Mouse (Mus musculus) adipocyte (in vitro differentiated cells): ENCODE measurements around the gene Kifc1.
"Not testable (repeated sequence)": the region's sequence is repeated elsewhere in the genome, so short reads cannot be mapped to it uniquely, and the experiment has no call there.

Experiments used
- DNase-seq: peaks from one replicate; pipeline ENCODE4 v3.0.0-alpha.2; 2016; ENCODE audit warnings: low spot score

The Kifc1 gene

DNA sequence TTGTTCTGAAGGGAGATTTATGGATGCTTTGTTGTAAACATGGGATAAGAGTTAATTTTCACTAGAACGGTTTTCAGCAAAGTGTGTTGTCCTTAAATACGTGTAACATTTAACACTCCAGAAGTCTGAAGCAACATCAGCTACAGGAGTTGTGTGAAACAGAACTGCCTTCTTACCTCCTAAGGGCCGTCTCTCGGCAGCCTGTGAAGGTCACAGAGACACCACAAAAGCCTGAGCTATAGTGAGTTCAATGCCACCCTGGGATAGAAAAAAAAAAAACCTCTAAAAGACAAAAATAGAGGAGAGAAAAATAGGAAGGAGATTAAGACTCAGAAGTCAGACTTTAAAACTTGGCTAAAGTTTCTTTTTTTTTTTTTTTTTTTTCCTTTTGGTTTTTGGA is 11.6 kb upstream of the Kifc1 start:
- no peak for DNase-seq

DNA sequence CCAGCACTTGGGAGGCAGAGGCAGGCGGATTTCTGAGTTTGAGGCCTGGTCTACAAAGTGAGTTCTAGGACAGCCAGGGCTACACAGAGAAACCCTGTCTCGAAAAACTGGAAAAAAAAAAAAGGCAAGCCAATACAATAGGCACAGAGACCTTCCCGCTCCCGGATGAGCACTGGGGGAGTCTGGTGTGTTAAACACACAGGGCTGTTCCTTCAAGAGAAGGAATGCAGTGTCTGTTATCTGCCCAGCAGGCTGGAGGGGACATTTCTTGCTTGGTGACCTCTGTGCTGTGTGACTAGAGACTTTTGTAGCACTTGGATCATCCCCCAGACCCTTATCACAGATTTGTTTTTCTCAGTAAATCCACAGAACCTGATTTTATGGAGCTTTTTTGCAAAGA is 11.2 kb upstream of the Kifc1 start:
- peak; percentile 70 for DNase-seq

DNA sequence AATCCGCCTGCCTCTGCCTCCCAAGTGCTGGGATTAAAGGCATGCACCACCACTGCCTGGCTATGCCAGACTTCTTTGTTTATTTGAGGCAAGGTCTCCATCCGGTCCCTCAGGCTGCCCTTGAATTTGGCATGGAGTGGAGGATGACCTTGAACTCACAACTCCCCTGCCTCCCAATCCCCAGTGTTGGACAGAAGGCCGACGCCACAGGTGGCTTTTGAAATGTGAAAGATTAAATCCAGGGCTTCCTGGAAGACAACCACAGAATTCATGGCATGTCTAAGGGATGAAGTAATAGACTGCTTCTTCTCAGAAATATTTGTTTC is 10.5 kb upstream of the Kifc1 start:
- no peak for DNase-seq

DNA sequence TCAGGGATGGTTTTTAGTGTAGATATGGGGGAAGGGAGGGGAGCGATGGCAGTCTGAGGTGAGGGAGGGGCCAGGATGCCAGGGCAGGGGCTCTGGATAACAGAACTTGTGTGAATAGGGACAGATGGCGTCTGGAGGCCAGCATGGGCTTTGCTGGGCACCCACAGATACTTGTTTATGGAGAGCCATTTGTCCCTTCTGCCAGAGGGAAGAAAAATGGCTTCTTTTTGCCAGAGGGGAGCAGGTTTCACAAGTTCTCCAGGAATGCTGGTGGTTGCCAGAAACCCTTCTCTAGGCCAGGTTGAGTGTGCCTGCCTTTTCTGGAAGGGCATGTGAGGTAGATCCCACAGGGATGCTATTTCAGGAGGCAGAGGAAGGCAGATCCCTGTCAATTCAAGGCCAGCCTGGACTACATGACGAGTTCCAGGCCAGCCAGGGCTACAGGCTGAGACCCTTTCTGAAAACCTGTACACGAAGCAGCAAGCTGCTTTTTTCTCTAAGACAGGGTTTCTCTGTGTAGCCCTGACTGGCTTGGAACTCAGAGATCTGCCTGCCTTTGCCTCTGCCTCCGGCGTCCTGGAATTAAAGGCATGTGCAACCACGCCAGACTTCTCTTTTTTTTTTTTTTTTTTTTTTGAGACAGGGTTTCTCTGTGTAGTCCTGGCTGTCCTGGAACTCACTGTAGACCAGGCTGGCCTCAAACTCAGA is 10.0 kb upstream of the Kifc1 start:
- DNase-seq = no peak

DNA sequence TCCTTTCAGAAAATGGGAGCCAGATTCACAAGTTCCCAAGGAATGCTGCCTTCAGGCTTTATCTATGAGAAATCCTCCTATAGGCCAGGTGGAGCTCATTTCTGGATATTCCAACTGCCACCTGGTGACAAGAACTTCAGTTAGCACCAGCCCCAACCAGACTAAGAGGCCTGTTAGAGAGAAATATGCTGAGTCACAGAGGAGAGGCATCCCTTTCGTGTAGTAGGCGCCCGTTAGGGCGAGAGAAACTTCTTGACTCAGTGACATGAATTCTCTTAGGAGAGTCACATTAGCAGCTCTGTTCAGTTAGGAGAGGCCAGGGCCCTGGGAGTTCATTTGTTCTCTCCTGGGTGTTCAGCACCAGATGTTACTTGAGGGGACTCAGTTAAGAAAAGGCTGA is 9.2 kb upstream of the Kifc1 start:
- no peak for DNase-seq

DNA sequence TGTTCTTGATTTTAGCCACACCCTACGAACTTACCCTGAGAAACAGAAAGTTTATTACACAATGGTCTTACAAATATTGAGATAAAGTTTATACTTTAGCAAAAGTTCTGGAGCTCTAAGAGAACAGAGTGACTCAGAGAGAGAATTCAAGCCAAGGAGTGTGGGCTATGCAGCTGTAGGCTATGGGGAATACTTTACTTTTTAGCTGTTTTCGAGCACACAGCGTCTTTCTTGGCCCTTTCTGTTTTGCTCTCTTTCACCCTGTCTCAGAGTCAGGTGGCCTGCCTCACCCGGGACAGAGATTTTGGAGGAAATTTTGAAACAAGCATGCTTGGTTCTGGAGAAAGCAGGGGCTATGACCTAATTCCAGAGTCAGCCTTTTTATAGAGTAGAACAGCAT is 7.7 kb upstream of the Kifc1 start:
- peak; percentile 47 for DNase-seq

DNA sequence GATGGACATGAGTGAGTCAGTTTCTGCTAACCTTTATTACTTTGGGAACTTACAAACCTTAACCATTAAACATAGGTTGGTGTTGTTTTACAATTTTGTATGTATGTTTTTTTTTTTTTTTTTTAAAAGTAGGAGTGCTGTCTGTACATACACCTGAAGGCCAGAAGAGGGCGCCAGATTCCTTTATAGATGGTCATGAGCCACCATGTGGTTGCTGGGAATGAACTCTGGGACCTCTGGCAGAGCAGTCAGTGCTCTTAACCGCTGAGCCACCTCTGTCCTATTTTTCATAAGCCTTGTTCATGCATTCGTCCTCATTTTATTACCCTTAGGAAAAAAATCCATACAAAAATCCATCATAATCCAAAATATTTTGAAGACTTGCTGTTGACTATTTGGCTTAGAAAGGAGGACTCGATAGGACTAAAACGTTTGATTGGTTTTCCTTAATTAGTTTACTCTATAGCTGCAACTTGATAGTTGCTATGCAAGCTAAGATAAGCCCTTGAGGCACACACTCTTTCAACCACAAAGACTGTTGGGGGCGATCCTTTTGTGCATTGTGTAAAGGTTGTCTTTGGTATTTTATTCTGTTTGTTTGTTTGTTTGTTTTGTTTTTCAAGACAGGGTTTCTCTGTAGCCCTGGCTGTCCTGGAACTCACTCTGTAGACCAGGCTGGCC is 6.8 kb upstream of the Kifc1 start:
- peak; percentile 95 for DNase-seq

DNA sequence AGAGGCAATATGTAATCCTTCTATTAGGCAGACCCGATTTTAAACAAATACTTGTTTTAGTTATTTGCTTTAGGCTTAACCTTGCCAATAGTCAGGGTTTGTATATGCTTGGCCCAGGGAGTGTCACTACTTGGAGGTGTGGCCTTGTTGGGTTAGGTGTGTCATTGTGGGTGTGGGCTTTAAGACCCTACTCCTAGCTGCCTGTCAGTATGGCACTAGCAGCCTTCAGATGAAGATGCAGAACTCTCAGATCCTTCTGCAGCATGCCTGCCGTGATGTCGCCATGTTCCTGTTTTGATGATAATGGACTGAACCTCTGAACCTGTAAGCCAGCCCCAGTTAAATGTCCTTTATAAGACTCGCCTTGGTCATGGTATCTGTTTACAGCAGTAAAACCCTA is 2.5 kb upstream of the Kifc1 start:
- not testable (repeated sequence) for DNase-seq

DNA sequence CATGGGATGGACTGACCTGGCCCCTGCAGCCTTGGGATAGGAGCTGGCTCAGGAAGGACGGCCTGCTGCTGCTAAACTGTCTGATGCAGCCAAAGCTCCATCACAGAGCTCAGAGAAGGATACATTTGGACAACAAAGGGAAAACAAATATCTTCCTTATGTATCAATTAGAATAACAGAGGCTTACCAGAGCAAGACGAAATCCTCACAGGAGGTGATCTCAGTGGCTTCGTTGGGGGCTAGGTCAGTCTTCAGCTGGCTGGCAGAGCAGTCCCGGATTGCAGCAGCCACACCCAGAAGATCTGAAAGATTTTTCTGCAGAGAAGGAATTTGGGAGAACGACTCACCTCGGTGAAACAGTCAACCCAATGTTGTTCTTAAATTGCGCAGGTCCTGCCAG is 2.0 kb upstream of the Kifc1 start:
- DNase-seq = no peak

DNA sequence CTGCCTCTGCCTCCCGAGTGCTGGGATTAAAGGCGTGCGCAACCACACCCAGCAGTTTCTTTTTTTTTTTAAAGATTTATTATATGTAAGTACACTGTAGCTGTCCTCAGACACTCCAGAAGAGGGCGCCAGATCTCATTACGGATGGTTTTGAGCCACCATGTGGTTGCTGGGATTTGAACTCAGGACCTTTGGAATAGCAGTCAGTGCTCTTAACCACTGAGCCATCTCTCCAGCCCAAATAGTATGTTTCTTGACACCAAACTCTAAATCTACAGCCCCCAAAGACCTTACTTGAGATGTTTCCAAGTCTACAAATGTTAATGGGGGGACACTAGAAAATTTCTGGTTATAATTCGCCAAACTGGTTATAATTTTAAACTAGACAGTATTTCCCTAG is 1.4 kb upstream of the Kifc1 start:
- not testable (repeated sequence) for DNase-seq

DNA sequence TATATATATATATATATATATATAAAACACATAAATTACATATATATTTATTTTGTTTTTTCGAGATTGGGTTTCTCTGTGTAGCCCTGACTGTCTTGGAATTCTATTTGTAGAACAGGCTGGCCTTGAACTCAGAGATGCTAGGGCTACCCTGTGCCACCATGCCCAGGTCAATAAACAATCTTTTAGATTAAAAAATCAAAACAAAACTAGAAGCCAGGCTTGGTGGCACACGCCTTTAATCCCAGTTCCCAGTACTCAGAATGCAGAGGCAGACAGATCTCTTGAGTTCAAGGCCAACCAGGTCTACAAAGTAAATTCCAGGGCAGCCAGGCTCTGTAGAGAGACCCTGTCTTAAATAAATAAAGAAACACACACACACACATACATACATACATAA is 896 bp upstream of the Kifc1 start:
- no peak for DNase-seq

DNA sequence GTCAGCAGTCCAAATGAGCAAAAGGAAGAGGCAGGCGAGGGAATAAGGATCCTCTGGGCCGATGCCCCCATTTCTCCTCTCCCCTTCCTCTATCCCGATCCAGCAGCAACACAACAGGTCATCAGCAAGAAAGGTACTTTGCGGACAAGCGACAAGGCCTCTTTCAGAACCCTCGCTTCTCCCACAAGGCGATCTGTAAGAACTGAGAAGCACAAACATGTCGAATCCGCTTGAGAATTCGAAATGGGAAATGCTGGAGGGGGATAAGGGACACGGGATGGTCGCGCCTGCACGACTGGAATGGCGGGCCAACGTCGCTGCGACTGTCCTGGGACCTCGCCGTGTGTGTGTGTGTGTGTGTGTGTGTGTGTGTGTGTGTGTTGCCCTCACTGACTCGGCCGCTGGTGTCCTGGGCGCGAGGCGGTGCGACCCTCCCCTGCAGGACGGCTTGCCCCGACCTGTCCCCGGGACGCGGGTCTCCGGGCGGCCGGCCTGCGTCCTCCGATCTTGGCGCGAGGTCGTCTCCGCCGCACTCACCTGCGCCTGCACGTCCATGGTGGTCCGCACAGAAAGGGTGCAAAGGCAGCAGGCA is 424 bp downstream of the Kifc1 start:
- DNase-seq = not testable (repeated sequence)

DNA sequence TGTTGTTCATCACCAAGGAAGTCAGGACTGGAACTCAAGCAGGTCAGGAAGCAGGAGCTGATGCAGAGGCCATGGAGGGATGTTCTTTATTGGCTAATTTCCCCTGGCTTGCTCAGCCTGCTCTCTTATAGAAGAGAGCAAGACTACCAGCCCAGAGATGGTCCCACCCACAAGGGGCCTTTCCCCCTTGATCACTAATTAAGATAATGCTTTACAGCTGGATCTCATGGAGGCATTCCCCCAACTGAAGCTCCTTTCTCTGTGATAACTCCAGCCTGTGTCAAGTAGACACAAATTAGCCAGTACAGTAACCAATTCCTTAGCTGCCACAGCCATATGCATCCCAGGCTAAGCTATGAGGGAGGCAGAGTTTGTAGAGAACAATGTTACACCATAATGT is 2.2 kb downstream of the Kifc1 start:
- DNase-seq = not testable (repeated sequence)

DNA sequence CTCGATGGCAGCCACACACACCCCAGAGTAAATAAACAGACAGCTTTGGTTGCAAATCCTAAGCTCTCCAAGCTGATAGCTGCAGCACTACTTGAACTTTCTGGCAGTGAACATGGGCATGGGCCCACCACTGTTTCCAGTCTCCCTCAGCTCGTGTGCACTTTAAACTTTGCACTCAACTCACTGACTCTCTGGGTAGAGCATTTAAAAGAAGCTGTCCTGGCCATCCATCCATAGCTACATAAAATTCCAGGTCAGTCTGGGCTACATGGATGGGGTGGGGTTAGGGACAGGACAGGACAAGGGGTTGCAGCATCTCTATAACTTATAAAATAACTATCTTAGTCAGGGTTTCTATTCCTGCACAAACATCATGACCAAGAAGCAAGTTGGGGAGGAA is 2.7 kb downstream of the Kifc1 start:
- DNase-seq = not testable (repeated sequence)

DNA sequence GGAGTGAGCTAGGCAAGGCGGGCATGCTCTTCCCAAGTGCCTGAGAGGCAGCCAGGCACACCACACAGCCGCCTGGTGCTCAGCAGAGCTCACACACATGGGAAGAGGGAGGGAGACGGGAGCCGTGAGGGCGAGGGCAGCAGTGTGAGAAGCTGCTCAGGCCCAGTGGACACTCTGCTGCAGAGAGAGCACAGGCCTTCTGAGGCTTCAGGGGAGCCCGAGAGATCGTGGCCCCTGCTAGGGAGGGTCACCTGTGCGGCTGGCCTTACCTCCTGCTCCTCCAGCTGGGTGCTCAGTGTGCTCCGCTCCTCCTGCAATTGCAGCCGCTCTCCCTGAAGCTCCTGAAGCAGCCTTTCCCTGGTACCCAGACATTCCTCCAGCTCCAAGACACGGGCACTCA is 6.1 kb downstream of the Kifc1 start:
- not testable (repeated sequence) for DNase-seq

DNA sequence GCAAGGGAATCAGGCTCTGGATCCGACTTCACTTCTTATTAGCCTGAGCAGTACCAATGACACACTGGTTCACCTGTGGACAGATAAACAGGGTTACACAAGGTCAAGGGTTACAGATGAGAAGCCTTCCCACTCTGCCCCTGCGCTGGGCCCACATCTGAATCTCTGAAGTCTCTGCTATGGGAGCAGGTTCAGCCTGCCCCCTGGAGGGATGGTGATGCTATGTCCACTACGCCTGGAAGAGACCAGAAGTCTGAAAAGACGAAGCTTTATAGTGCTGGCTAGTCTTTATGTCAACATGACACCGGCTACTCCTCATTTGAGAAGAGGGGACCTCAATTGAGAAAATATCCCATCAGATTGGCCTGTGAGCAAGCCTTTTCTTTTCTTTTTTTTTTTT is 14.7 kb downstream of the Kifc1 start:
- peak; percentile 40 for DNase-seq

DNA sequence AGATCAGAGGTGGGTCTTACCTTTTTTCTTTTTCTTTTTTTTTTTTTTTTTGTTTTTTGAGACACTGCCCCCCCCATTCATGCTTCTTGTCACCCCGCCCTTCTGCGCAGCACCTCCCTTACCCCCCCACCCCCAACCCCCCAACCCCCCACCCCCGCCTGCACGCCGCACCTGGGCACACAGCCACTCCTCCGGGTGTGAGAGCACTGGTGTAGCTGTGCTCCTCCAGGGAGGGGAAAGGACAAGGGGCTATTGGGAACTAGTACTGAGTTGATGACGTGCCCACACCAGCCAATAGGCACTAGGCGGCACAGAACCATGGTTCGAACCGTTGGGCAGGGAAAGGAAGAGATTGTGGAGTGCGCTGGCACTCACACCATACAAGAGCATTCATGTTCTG is 16.1 kb downstream of the Kifc1 start:
- no peak for DNase-seq

DNA sequence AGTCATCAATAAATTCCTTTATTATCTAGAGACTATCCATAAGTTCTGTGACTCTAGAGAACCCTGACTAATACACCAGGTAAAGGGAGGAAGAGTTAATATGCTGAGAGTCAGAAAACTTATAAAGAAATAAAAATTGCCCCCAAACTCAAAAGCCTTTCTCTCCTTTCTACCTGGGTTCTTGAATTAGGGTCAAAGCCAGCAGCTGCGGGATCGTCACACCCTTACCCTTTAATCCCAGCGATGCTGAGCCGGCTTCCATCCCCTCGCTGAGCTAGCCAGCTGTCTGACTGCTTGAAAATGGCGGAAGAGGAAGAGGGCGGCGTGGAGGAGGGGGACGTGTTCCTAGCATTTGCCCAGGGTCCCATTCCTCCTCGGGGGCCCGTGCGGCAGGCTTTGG is 16.9 kb downstream of the Kifc1 start, which contains the start of gene Gm7029:
TSS of gene Gm7029 (plus strand) at position 301 of the 400 bp plus-strand sequence.
- DNase-seq = not testable (repeated sequence)

DNA sequence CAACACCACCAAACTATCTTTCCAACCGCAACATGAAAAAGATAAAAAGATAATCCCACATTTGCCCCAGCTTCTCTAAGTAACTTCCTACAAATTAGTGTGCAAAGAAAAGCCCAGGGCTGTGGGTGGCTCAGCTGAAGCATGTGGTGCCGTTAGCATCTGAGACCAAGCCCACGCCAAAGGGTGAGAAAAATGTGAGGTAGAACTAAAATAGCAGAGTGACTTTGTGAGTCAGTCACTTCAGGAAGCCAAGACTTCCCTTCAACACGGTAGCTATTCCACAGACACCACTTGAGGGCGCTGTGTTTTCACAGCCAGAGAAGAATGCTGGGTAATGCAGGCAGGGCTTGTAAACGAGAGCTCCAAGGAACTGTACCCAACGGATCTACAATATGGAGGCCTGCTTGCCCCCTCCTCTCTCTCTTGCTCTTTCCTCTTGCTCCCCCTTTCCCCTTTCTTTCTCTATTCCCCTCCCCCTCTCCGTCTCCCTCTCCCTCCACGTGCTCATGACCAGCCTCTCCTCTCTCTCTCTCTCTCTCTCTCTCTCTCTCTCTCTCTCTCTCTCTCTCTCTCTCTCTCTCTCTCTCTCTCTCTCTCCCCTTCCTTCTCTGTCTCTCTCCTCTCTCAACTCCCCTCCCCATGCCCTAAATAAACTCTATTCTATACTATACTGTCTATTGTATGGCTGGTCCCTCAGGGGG is 25.0 kb downstream of the Kifc1 start:
- DNase-seq = no peak

DNA sequence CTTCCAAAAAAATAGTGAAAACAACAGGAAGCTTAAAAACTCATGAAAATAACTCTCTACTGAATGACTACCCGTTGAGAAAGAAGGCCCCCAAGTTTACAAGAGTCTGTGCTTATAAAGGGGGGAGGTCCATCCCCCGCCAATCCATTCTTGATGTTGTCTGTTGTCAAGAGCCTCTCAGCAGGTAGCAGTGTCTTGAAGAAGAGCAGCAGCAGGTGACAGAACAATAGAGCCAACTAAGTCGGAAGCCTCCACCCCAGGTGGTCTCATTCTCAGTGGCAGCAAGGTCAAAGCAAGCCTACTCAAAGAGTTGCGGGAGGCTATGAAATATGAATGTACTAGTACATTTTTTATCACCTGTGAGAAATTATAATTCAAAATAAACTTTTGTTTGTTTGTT is 32.6 kb downstream of the Kifc1 start:
- DNase-seq = no peak

DNA sequence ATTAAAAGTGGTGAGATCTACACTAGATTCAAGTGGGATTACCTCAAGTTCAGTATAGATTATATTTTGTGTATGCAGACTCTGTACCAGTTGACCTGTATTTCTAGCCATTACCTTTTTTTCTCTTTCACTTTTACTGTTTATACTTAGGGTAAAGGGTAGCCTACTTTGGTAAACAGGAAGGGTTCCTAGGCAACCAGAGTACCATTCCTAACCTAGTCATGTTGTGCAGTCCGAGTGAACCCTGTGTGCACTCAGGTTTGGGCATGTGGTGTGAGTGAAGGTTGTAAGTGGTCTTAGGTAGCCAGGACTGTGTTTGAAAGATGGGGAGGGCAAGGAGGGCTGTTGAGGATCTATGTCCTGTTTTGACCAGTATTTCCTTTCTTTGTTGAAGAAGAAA is 39.1 kb downstream of the Kifc1 start:
- DNase-seq = no peak

DNA sequence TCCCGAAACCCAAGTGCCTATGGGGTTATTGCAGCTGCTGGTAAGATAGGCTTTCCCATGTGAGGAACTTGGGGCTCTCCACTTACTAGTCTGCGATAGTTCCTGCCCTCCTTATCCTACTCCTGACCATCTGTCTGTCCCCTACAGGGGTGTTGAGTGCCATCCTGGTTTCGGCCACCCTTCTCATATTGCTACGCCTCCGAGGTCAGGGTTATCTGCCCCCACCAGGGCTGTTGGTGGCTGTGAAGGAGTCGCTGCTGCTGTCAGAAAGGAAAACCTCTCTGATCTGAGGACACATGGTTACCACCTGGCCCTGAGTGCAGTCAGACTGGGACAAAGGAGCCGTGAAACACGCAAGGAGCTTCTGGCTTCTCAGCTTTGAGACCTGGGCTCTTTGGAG is 42.3 kb downstream of the Kifc1 start:
- DNase-seq = no peak

DNA sequence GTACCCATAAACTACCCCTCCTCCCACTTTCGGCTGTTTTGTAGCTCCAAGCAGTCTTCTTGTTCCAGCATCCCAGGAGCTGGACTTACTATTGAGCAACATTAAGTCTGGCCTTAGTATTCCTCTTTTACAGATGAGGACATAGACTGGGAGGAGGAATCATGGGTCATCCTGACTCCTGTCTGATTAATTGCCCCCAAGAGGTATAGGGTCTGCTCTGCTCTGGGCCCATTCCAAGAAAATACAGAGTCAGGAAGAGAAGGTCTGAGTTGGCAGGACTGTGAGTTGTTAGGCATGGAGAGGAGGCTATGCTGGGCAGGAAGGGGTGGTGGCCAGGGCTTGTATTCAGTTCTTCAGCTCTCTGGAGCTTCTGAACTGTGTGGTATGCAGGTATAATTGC is 46.3 kb downstream of the Kifc1 start:
- no peak for DNase-seq
